Mouse (Mus musculus) G1E (cell line): ENCODE measurements around the gene Gm5475. TPM values are rescaled to one million over a fixed set of nuclear protein-coding genes. Genes with fewer than 3 reads are reported as not detected.

ENCODE experiments used
- ATAC-seq: 2 replicates; pipeline ENCODE4 v1.8.0; 2016; ENCODE audit warnings: mild to moderate bottlenecking; ENCODE audit not compliant: insufficient number of reproducible peaks, poor library complexity, low FRiP score, severe bottlenecking; ENCODE audit errors: extremely low read depth
- DNase-seq: peaks from one replicate; pipeline ENCODE4 v3.0.0; 2012; ENCODE audit warnings: low spot score
- H3K27me3 ChIP-seq: 2 replicates; pipeline ENCODE4 v1.6.1; 2012; ENCODE audit warnings: mild to moderate bottlenecking, low read length, inconsistent platforms; ENCODE audit not compliant: insufficient read depth
- H3K36me3 ChIP-seq: replicated peaks from 2 replicates; pipeline ENCODE3; 2012; ENCODE audit warnings: mild to moderate bottlenecking, inconsistent platforms
- H3K4me1 ChIP-seq: 2 replicates; pipeline ENCODE4 v1.6.1; 2012; ENCODE audit warnings: low read depth, low read length, inconsistent platforms, mixed read lengths; ENCODE audit not compliant: insufficient read depth
- H3K4me3 ChIP-seq: 2 replicates; pipeline ENCODE4 v1.5.1; 2012; ENCODE audit warnings: low read depth, mild to moderate bottlenecking, inconsistent platforms, low read length, moderate library complexity, mixed read lengths
- H3K9me3 ChIP-seq: replicated peaks from 2 replicates; pipeline ENCODE4 v1.6.1; 2012; ENCODE audit warnings: inconsistent platforms
- CTCF ChIP-seq: IDR thresholded peaks from 2 replicates; pipeline ENCODE4 v1.5.1; 2012; ENCODE audit warnings: low read depth, low read length, inconsistent platforms, mixed read lengths
- GATA1 ChIP-seq: IDR thresholded peaks from 2 replicates; pipeline ENCODE4 v1.6.1; 2012; ENCODE audit warnings: borderline replicate concordance, low read length, inconsistent platforms, mixed read lengths
- GATA2 ChIP-seq: IDR thresholded peaks from 2 replicates; pipeline ENCODE4 v1.6.1; 2012; ENCODE audit warnings: low read depth, low read length, inconsistent platforms, borderline replicate concordance
- POLR2AphosphoS5 ChIP-seq: IDR thresholded peaks from 2 replicates; pipeline ENCODE4 v1.6.1; 2012; ENCODE audit warnings: low read depth, low read length, inconsistent platforms; ENCODE audit not compliant: insufficient replicate concordance
- TAL1 ChIP-seq: conservative IDR thresholded peaks from 2 replicates; pipeline ENCODE4 v1.6.1; 2012; ENCODE audit warnings: low read depth, low read length, inconsistent platforms, mixed read lengths
- polyA plus RNA-seq: library from polyadenylated mRNA; stranded (reverse); fragments of >175 nt; gene quantifications from 2 replicates; pipeline ENCODE4 v1.2.3, GENCODE M21; 2012
- total RNA-seq, 2 experiments: library from RNA; stranded (forward) in 1 of 2; stranded (reverse) in 1 of 2; fragments of 200-1000 nt in 1 of 2; fragments of >200 nt in 1 of 2; fragmentation: Nextera tagmentation in 1 of 2; gene quantifications; 2 replicates each; pipeline ENCODE4 v1.2.3; 2014 to 2017

Gm5475 gene
- total and polyA plus RNA-seq, 3 experiments: 0.05 TPM; not detected in 2

- Histone ChIP-seq H3K4me1 (peaks cover 87% of the 10 kb centered on the region), H3K27me3 (no peaks in the 10 kb centered on the region), H3K9me3 (no peaks in the 10 kb centered on the region), H3K4me3 (no peak overlapping the region), H3K36me3 (peaks cover 94% of the 10 kb centered on the region)
- TF ChIP-seq POLR2AphosphoS5: no peak
- no peak for TF ChIP-seq TAL1
- no peak for TF ChIP-seq CTCF
- TF ChIP-seq GATA2: no peak
- TF ChIP-seq GATA1: no peak
- ATAC-seq (no peak), DNase-seq (no peak)
These were observed 10.9 kb upstream of the Gm5475 start for GRCm38 (mm10) chr15:100410918-100411672.

DNA sequence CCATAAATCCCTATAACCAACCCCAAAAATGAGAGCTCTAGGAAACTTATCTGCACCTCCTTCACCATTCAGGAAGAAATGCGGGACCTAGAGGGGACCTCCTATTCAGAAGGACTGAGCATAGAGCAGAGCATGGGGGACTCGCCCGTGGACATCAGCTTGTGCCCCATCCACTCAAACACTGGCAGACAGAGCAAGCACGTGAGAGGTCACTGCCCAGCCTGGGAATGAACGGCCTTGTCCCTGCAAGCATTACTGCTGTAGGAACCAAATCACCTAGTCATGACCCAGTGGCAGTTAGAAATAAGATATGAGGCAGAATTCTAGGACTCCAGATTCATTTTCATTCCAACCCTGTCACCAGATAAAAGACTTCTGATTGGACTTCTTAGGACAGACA lies 10.2 kb upstream of the Gm5475 start:
- Histone ChIP-seq H3K9me3 (no peaks in the 10 kb centered on the region), H3K4me1 (peaks cover 87% of the 10 kb centered on the region), H3K36me3 (peaks cover 94% of the 10 kb centered on the region), H3K27me3 (no peaks in the 10 kb centered on the region), H3K4me3 (no peak overlapping the region)
- TF ChIP-seq GATA2: no peak
- no peak for TF ChIP-seq GATA1
- no peak for TF ChIP-seq CTCF
- TF ChIP-seq TAL1: no peak
- TF ChIP-seq POLR2AphosphoS5: no peak
- DNase-seq (no peak), ATAC-seq (no peak)

DNA sequence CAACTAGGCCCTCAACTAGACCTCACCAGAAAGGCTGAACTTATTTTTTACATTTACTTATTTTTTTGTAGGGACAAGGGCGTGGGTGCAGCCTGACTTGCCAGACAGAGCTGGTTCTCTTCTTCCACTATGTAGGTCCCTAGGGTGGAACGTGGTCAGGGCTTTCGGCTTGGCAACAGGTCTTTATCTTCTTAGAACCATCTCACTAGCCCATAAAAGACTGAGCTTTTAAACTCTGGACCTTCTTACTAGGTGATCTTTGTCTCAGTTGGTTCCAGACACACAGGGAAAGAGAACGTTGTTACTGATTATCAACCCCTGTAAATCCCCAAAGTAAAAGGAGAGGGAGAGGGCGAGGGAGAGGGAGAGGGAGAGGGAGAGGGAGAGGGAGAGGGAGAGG lies 8.6 kb upstream of the Gm5475 start:
- no peak overlapping the region for H3K4me3 ChIP-seq
- no peak for TF ChIP-seq POLR2AphosphoS5
- TF ChIP-seq GATA1: no peak
- TF ChIP-seq GATA2: no peak
- no peak for TF ChIP-seq CTCF
- no peak for TF ChIP-seq TAL1
- DNase-seq: no peak
- peaks cover 87% of the 10 kb centered on the region for H3K4me1 ChIP-seq
- no peaks in the 10 kb centered on the region for H3K9me3 ChIP-seq
- no peaks in the 10 kb centered on the region for H3K27me3 ChIP-seq
- 0 out of 2 replicates have a peak, but pooled peaks have one; percentile 25 for ATAC-seq
- peaks cover 94% of the 10 kb centered on the region for H3K36me3 ChIP-seq

GRCm38 (mm10) chr15:100414011-100414410 lies 7.9 kb upstream of the Gm5475 start:
- peaks cover 90% of the 10 kb centered on the region for H3K36me3 ChIP-seq
- peaks cover 89% of the 10 kb centered on the region for H3K4me1 ChIP-seq
- no peaks in the 10 kb centered on the region for H3K9me3 ChIP-seq
- TF ChIP-seq GATA1 (no peak), CTCF (no peak), TAL1 (no peak), GATA2 (no peak), POLR2AphosphoS5 (no peak)
- no peak for DNase-seq
- H3K27me3 ChIP-seq: no peaks in the 10 kb centered on the region
- ATAC-seq: peak; percentile 22; the same call in 1 of the 2 replicates
- peak overlapping the region; percentile 13; the same call in 1 of the 2 replicates for H3K4me3 ChIP-seq

GRCm38 (mm10) chr15:100414942-100415341 lies 7.0 kb upstream of the Gm5475 start:
- H3K36me3 ChIP-seq: peaks cover 86% of the 10 kb centered on the region
- DNase-seq (no peak), ATAC-seq (no peak)
- no peaks in the 10 kb centered on the region for H3K9me3 ChIP-seq
- H3K27me3 ChIP-seq: no peaks in the 10 kb centered on the region
- TF ChIP-seq TAL1 (no peak), GATA2 (no peak), CTCF (no peak), GATA1 (no peak), POLR2AphosphoS5 (no peak)
- peaks cover 92% of the 10 kb centered on the region for H3K4me1 ChIP-seq
- H3K4me3 ChIP-seq: peak overlapping the region; percentile 39; the same call in 1 of the 2 replicates

GRCm38 (mm10) chr15:100415684-100416083 lies 6.3 kb upstream of the Gm5475 start:
- Histone ChIP-seq H3K9me3 (no peaks in the 10 kb centered on the region), H3K27me3 (no peaks in the 10 kb centered on the region), H3K4me3 (no peak overlapping the region), H3K36me3 (peaks cover 81% of the 10 kb centered on the region), H3K4me1 (peaks cover 93% of the 10 kb centered on the region)
- no peak for DNase-seq
- TF ChIP-seq TAL1: no peak
- no peak for TF ChIP-seq POLR2AphosphoS5
- TF ChIP-seq CTCF: no peak
- no peak for TF ChIP-seq GATA2
- no peak for TF ChIP-seq GATA1
- no peak for ATAC-seq
